In genomic region chr15:7051666-7052065, GRCm38 (mm10) we compare ENCODE assay signal across 26 mouse cellular contexts. TPM values are rescaled to one million over a fixed set of nuclear protein-coding genes. Genes with fewer than 3 reads are reported as not detected.
DNase-seq lines count a peak whose midpoint lies in the region; ATAC-seq and TF ChIP-seq lines count a peak whose summit lies in the region.
"Had no signal": no experiment of that assay in that cellular context is flagged by ENCODE, and none has a peak within 500 bp of the region (broad histone marks: within the 10 kb centered on the region; RNA-seq: fewer than 3 reads in every experiment).

No protein-coding gene starts in this region.

- peak; percentile 67 for TF ChIP-seq EP300 in lung, postnatal 0 days (IDR thresholded peaks at IDR 0.05)

- ATAC-seq in lung, embryonic 14.5 days (ENCODE audit: insufficient read depth) = peak; percentile 75; the same call in 1 of the 2 replicates
- ATAC-seq in lung, postnatal 0 days = peak; percentile 98
- no peak for ATAC-seq in forebrain, embryonic 15.5 days (replicated peaks)
- no peak for ATAC-seq in kidney, embryonic 14.5 days (ENCODE audit: low FRiP score, low TSS enrichment)
- ATAC-seq: CD4-positive, CD25-positive, alpha-beta regulatory T cell, adult 4 months; forebrain, embryonic 14.5 days; hindbrain, postnatal 0 days had no signal

- no peaks in the 10 kb centered on the region for H3K4me1 ChIP-seq in lung, embryonic 14.5 days (ENCODE audit: insufficient read depth)
- no peaks in the 10 kb centered on the region for H3K4me1 ChIP-seq in lung, postnatal 0 days (ENCODE audit: insufficient read depth, low read depth, low read length)
- no peaks in the 10 kb centered on the region for H3K4me1 ChIP-seq in forebrain, embryonic 15.5 days
- no peaks in the 10 kb centered on the region for H3K4me1 ChIP-seq in kidney, embryonic 14.5 days (ENCODE audit: control insufficient read depth, insufficient read depth, low read length)
- H3K4me1 ChIP-seq: embryonic facial prominence, embryonic 12.5 days; embryonic facial prominence, embryonic 15.5 days had no signal

- H3K36me3 ChIP-seq in lung, embryonic 14.5 days (ENCODE audit: insufficient read depth) = no peaks in the 10 kb centered on the region
- H3K36me3 ChIP-seq in lung, postnatal 0 days (ENCODE audit: insufficient read depth, low read length) = no peaks in the 10 kb centered on the region
- no peaks in the 10 kb centered on the region for H3K36me3 ChIP-seq in forebrain, embryonic 15.5 days
- no peaks in the 10 kb centered on the region for H3K36me3 ChIP-seq in kidney, embryonic 14.5 days (ENCODE audit: control insufficient read depth, insufficient read depth, low read length)
- H3K36me3 ChIP-seq: embryonic facial prominence, embryonic 12.5 days; embryonic facial prominence, embryonic 15.5 days; heart, embryonic 10.5 days; heart, embryonic 13.5 days had no signal

- no peak overlapping the region for H3K9ac ChIP-seq in lung, embryonic 14.5 days
- no peak overlapping the region for H3K9ac ChIP-seq in lung, postnatal 0 days (replicated peaks; ENCODE audit: low read depth)
- no peak overlapping the region for H3K9ac ChIP-seq in forebrain, embryonic 15.5 days (replicated peaks)
- no peak overlapping the region for H3K9ac ChIP-seq in kidney, embryonic 14.5 days (ENCODE audit: low read depth, low read length)
- H3K9ac ChIP-seq: embryonic facial prominence, embryonic 12.5 days; embryonic facial prominence, embryonic 15.5 days; heart, embryonic 13.5 days; hindbrain, embryonic 14.5 days had no signal

- TF ChIP-seq CTCF in lung, embryonic 14.5 days (IDR thresholded peaks at IDR 0.05; ENCODE audit: low read depth) = no peak
- TF ChIP-seq CTCF in lung, postnatal 0 days (IDR thresholded peaks at IDR 0.05) = no peak

- H3K4me3 ChIP-seq in lung, embryonic 14.5 days (ENCODE audit: low read depth, low read length) = no peak overlapping the region
- H3K4me3 ChIP-seq in lung, postnatal 0 days (ENCODE audit: low read depth, low read length) = no peak overlapping the region
- H3K4me3 ChIP-seq in forebrain, embryonic 15.5 days = no peak overlapping the region
- no peak overlapping the region for H3K4me3 ChIP-seq in kidney, embryonic 14.5 days (ENCODE audit: low read length)
- H3K4me3 ChIP-seq: embryonic facial prominence, embryonic 12.5 days; embryonic facial prominence, embryonic 15.5 days; heart, adult 2 months; heart, embryonic 10.5 days; heart, embryonic 13.5 days had no signal

- H3K27ac ChIP-seq in lung, embryonic 14.5 days (ENCODE audit: low read depth) = no peak overlapping the region
- H3K27ac ChIP-seq in lung, postnatal 0 days (ENCODE audit: low read length) = no peak overlapping the region
- H3K27ac ChIP-seq in forebrain, embryonic 15.5 days (replicated peaks) = no peak overlapping the region
- no peak overlapping the region for H3K27ac ChIP-seq in kidney, embryonic 14.5 days (ENCODE audit: low read depth, low read length)
- H3K27ac ChIP-seq: embryonic facial prominence, embryonic 12.5 days; embryonic facial prominence, embryonic 15.5 days; heart, adult 2 months; heart, embryonic 10.5 days; heart, embryonic 13.5 days; hindbrain, embryonic 14.5 days; hindbrain, postnatal 0 days had no signal

- no peak overlapping the region for H3K4me2 ChIP-seq in lung, embryonic 14.5 days
- no peak overlapping the region for H3K4me2 ChIP-seq in lung, postnatal 0 days (replicated peaks; ENCODE audit: low read depth, low read length)
- H3K4me2 ChIP-seq in forebrain, embryonic 15.5 days (replicated peaks) = no peak overlapping the region
- H3K4me2 ChIP-seq in kidney, embryonic 14.5 days (replicated peaks; ENCODE audit: low read depth, low read length) = no peak overlapping the region
- H3K4me2 ChIP-seq: embryonic facial prominence, embryonic 12.5 days; embryonic facial prominence, embryonic 15.5 days; heart, embryonic 13.5 days; hindbrain, embryonic 14.5 days had no signal

- 45% methylated on average over 2 of the region's 2 CpGs for whole genome bisulfite sequencing in lung, embryonic 14.5 days
- 41% methylated on average over 2 of the region's 2 CpGs for WGBS in lung, postnatal 0 days
- 94% methylated on average over 2 of the region's 2 CpGs for WGBS in forebrain, embryonic 15.5 days
- WGBS in kidney, embryonic 14.5 days = 88% methylated on average over 2 of the region's 2 CpGs

- H3K27me3 ChIP-seq in lung, embryonic 14.5 days (ENCODE audit: insufficient read depth, low read length) = peaks cover 5% of the 10 kb centered on the region; the same call in 1 of the 2 replicates
- no peaks in the 10 kb centered on the region for H3K27me3 ChIP-seq in lung, postnatal 0 days (replicated peaks; ENCODE audit: insufficient read depth, low read length)
- no peaks in the 10 kb centered on the region for H3K27me3 ChIP-seq in forebrain, embryonic 15.5 days
- H3K27me3 ChIP-seq in kidney, embryonic 14.5 days (ENCODE audit: control insufficient read depth, insufficient read depth, low read length) = no peaks in the 10 kb centered on the region
- H3K27me3 ChIP-seq: embryonic facial prominence, embryonic 12.5 days; embryonic facial prominence, embryonic 15.5 days; heart, embryonic 13.5 days had no signal

- peak; percentile 53 for DNase-seq in lung, embryonic 14.5 days
- peak; percentile 86 for DNase-seq in lung, postnatal 0 days (ENCODE audit: low spot score)
- DNase-seq in lung, postnatal 25 days (ENCODE audit: low spot score) = peak; percentile 86
- no peak for DNase-seq in adrenal gland, postnatal 36 days
- DNase-seq in thymus, postnatal 36 days = no peak
- DNase-seq: adrenal gland, adult 2 months; adrenal gland, postnatal 14 days; cerebellum, adult 11-12 months; cerebellum, adult 9-10 months; cerebellum, postnatal 14 days; gastrocnemius, postnatal 10 days; gastrocnemius, postnatal 36 days; heart, adult 2 months; heart, postnatal 14 days; heart, postnatal 4 days had no signal

- no peaks in the 10 kb centered on the region for H3K9me3 ChIP-seq in lung, embryonic 14.5 days (ENCODE audit: low read depth, low read length)
- no peaks in the 10 kb centered on the region for H3K9me3 ChIP-seq in lung, postnatal 0 days (ENCODE audit: low read length)
- no peaks in the 10 kb centered on the region for H3K9me3 ChIP-seq in forebrain, embryonic 15.5 days
- no peaks in the 10 kb centered on the region for H3K9me3 ChIP-seq in kidney, embryonic 14.5 days (ENCODE audit: control insufficient read depth, low read length)
- H3K9me3 ChIP-seq: embryonic facial prominence, embryonic 12.5 days; embryonic facial prominence, embryonic 15.5 days; heart, embryonic 10.5 days; heart, embryonic 13.5 days had no signal

RNA-seq across cellular contexts. Expression of gene Lifr, which starts 38.7 kb away (rescaled TPM):
- 30.5 and 31.0 TPM in 2 replicates for polyA plus RNA-seq in lung, embryonic 14.5 days (2014; fragmentation: Nextera tagmentation; extraction: Ambion mirVana)
- polyA plus RNA-seq in lung, postnatal 0 days (2015; fragmentation: Nextera tagmentation; extraction: Ambion mirVana) = 29.7 and 35.5 TPM in 2 replicates
- 10 to 100 TPM; 35.8 to 59.6 TPM for total RNA-seq in adrenal gland, postnatal 36 days (2021)
- 7.6 and 8.1 TPM in 2 replicates for polyA plus RNA-seq in forebrain, embryonic 15.5 days (2015; fragmentation: Nextera tagmentation; extraction: Ambion mirVana)
- polyA plus RNA-seq in kidney, embryonic 14.5 days (2014; fragmentation: Nextera tagmentation; extraction: Ambion mirVana) = 15.2 and 33.5 TPM in 2 replicates
- total RNA-seq: MEL had no signal

Comparison
In these comparisons a context has a peak if more than half of its experiments do, and no peak if none do; other contexts are left out.
1. ATAC-seq: peak in lung, embryonic 14.5 days (single experiment) and lung, postnatal 0 days (single experiment); none in forebrain, embryonic 15.5 days (single experiment) and kidney, embryonic 14.5 days (single experiment).
2. DNase-seq: peak in lung, embryonic 14.5 days (single experiment), lung, postnatal 0 days (single experiment) and lung, postnatal 25 days (single experiment); none in adrenal gland, postnatal 36 days (0 of 2) and thymus, postnatal 36 days (0 of 2).